Mouse (Mus musculus) left cerebral cortex, adult 2 months (tissue): ENCODE results near the gene C1qtnf9. TPM values are rescaled to one million over a fixed set of nuclear protein-coding genes. Genes with fewer than 3 reads are reported as not detected.

Experiments
- DNase-seq, 2 experiments: peaks; one replicate each; pipeline ENCODE4 v3.0.0; 2021 to 2022; ENCODE audit warnings: low spot score in 2 of 2, mixed read lengths in 1 of 2; ENCODE audit errors: extremely low spot score in 1 of 2
- H3K27ac ChIP-seq: fragments of 200-600 bp; 2 replicates; pipeline ENCODE4 v1.8.1; 2022
- H3K4me3 ChIP-seq: fragments of 200-600 bp; 2 replicates; pipeline ENCODE4 v1.8.1; 2022
- CTCF ChIP-seq: fragments of 200-600 bp; IDR thresholded peaks from 2 replicates; pipeline ENCODE4 v1.8.1; 2022; ENCODE audit warnings: antibody characterized with exemption, mild to moderate bottlenecking, moderate library complexity
- intact Hi-C: fragments of 180-260 bp; cut with DNase I; formaldehyde crosslinking; loops from one replicate; pipeline ENCODE4 v1.15.1; 2025
- long read RNA-seq, 2 experiments: library from polyadenylated mRNA; stranded (forward); transcript quantifications; one replicate each; pipeline ENCODE4 v2.0.0; 2021; ENCODE audit warnings: borderline mapping rate in 2 of 2
- total RNA-seq, 2 experiments: library from RNA; stranded (reverse); gene quantifications; 2 replicates each; pipeline ENCODE4 v1.2.3; 2021

C1qtnf9 gene
- total RNA-seq = under 1 TPM; 0.23 to 0.30 TPM
- long read RNA-seq, experiment 1 = 0 reads
- long read RNA-seq, experiment 2 = 0 reads

DNA sequence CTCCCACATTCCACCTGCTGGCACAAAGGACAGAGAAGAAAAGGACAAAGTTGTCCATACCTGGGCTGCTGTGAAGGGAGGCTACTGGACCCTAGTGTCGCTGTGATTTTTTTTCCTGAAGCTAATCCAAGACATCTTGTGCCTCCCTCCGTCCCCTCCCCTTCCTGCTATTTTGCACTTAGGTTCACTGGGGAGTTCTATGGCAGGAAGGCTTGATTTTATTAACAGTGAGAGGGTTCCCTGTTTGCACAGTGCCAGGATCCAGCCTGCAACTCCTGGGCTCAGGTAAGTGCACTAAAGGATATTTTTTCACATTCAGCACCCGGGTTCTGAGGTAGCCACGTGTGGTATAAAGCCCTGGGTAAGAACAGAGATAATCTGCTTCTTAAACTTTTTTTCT lies at the start of gene C1qtnf9:
Gene C1qtnf9 (plus strand): TSS at position 251 of the 400 bp plus-strand sequence.
- H3K4me3 ChIP-seq = no peak within 1 kb of the TSS
- no peak for DNase-seq
- no peak for TF ChIP-seq CTCF
- H3K27ac ChIP-seq = no peak within 1 kb of the TSS
- intact Hi-C loops = no loop called here

DNA sequence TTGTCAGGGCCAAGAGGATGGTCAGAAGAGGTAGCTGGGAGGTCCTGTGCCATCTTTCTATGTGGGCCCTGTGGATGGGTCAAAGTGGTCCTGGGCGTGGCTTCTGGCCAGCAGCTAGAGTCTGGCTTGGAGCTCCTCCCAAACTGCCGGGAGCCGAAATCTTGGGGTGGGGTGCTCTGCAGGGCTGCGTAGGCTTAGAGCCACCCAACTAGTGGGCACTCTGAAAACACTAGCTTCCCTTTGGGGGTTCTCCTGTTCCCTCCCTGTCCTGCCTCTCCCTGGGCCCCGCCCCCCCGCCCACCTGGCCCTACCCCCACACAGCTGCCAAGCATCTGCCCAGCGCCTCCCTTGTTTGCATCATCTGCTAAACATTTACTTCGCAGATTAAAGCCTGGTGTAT lies 46.6 kb upstream of the C1qtnf9 start:
- intact Hi-C loops = no loop called here
- TF ChIP-seq CTCF = no peak
- no peak for DNase-seq
- Histone ChIP-seq H3K27ac (no peak overlapping the region), H3K4me3 (no peak overlapping the region)

- intact Hi-C loops = no loop called here
- Histone ChIP-seq H3K27ac (no peak overlapping the region), H3K4me3 (no peak overlapping the region)
- no peak for TF ChIP-seq CTCF
- DNase-seq = no peak
Observed at GRCm38 (mm10) chr14:60721938-60722337, 46.0 kb upstream of the C1qtnf9 start.

GRCm38 (mm10) chr14:60726091-60726490 lies 41.8 kb upstream of the C1qtnf9 start:
- no peak overlapping the region for H3K4me3 ChIP-seq
- DNase-seq = no peak
- intact Hi-C loops = no loop called here
- H3K27ac ChIP-seq = no peak overlapping the region
- no peak for TF ChIP-seq CTCF

DNA sequence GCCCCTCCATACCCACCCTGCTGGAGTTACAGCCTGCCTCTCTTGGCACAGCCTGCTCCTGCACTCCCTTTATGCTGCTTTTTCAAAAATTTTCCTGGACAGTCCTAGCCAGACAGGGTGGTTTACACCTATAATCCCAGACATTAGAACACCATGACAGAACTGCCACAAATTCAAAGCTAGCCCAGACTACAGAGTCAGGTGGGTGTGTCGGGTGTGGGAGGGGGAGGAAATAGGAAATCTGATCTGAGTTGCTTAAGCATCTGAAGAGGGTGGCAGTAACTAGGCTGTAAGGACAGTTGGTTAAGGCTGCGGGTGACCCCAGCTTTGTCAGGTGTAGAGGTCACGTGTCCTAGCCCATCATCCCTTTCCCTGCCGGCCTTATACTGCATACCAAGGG lies 40.8 kb upstream of the C1qtnf9 start:
- intact Hi-C loops = no loop called here
- Histone ChIP-seq H3K27ac (no peak overlapping the region), H3K4me3 (no peak overlapping the region)
- no peak for TF ChIP-seq CTCF
- DNase-seq = no peak

GRCm38 (mm10) chr14:60732081-60732480 lies 35.9 kb upstream of the C1qtnf9 start:
- TF ChIP-seq CTCF = no peak
- DNase-seq = no peak
- no peak overlapping the region for H3K4me3 ChIP-seq
- H3K27ac ChIP-seq = no peak overlapping the region
- intact Hi-C loops = no loop called here

GRCm38 (mm10) chr14:60732787-60733186 lies 35.1 kb upstream of the C1qtnf9 start:
- TF ChIP-seq CTCF = no peak
- intact Hi-C loops = no loop called here

DNA sequence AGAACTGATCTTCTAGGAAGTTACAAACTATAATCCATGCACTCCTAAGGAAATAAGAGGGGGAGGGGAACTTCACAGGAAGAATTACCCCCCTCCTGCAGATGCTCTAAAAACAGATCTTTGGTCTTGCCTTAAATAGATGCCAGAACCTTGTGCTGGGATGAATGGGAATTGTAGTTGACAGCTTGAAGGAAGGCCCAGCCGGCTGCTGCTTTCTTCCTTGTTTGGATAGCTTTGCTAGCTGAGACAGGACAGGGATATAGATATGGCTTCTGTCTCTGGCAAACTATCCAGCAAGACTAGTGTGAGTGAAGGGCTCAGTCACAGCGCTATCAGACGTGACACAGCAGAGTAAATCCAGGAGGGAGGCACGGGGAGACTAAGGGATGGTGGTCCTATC lies 34.2 kb upstream of the C1qtnf9 start:
- intact Hi-C loops = no loop called here
- TF ChIP-seq CTCF = no peak
- Histone ChIP-seq H3K4me3 (no peak overlapping the region; the same call in 1 of the 2 replicates), H3K27ac (no peak overlapping the region)
- DNase-seq = no peak

More at GRCm38 (mm10) chr14:60732787-60733186, 35.1 kb upstream of the C1qtnf9 start:
- Histone ChIP-seq H3K4me3 (peak overlapping the region; percentile 18; the same call in 1 of the 2 replicates), H3K27ac (0 out of 2 replicates have a peak overlapping the region, but pooled peaks have one; percentile 44)
- peak; percentile 28 to 52 for DNase-seq

DNA sequence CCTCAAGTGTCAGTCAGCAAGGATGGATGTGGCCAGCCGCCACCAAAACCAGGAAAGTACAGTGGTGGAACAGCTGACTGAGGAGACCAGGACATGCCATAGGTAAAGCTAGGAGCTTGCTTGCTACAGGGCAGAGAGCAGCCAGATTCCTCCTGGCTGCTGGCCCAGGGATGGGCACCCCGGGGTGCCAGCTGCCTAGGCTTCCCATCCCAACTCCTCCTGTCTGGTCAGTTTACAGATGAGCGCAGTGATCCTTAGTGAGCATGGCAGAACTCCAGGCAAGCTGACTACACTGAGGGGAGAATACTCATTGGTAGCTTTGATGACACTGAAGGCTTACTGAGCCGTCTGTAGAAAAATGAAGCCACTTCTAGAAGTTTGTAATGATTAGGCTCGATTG lies 32.7 kb upstream of the C1qtnf9 start:
- TF ChIP-seq CTCF = no peak
- no peak for DNase-seq
- no peak overlapping the region for H3K27ac ChIP-seq
- intact Hi-C loops = no loop called here
- H3K4me3 ChIP-seq = no peak overlapping the region

- Histone ChIP-seq H3K4me3 (no peak overlapping the region), H3K27ac (no peak overlapping the region; the same call in 1 of the 2 replicates)
- intact Hi-C loops = no loop called here
- TF ChIP-seq CTCF = no peak
- no peak for DNase-seq
Observed at GRCm38 (mm10) chr14:60735848-60736547, 31.9 kb upstream of the C1qtnf9 start.

GRCm38 (mm10) chr14:60736591-60737192 lies 31.2 kb upstream of the C1qtnf9 start:
- DNase-seq = no peak
- no peak overlapping the region for H3K4me3 ChIP-seq
- intact Hi-C loops = no loop called here
- peak overlapping the region; percentile 44; the same call in 1 of the 2 replicates for H3K27ac ChIP-seq
- TF ChIP-seq CTCF = no peak

GRCm38 (mm10) chr14:60737202-60737611 lies 30.7 kb upstream of the C1qtnf9 start:
- TF ChIP-seq CTCF = no peak
- Histone ChIP-seq H3K27ac (peak overlapping the region; percentile 28; the same call in 1 of the 2 replicates), H3K4me3 (no peak overlapping the region)
- DNase-seq = no peak
- intact Hi-C loops = no loop called here
